Mouse (Mus musculus) embryonic facial prominence, embryonic 11.5 days (tissue): ENCODE measurements at regions not wholly inside any gene's neighbourhood (a gene's known extent, or its start where the extent isn't known, plus 50 kb on each side); places are given as distances from the start of the nearest gene placed in this dataset.

Experiments used
- ATAC-seq: fragments of 200-750 bp; cut with Nextera tagmentation; replicated peaks from 2 replicates; pipeline ENCODE4 v1.8.0; 2017; ENCODE audit warnings: low read depth; ENCODE audit not compliant: insufficient number of reproducible peaks, low FRiP score, low TSS enrichment
- DNase-seq: peaks from one replicate; pipeline ENCODE4 v3.0.0-alpha.2; 2015; ENCODE audit warnings: low spot score
- H3K27ac ChIP-seq: fragments of 300-500 bp; sonication (generic); replicated peaks from 2 replicates; pipeline ENCODE4 v1.5.1; 2014; ENCODE audit warnings: mild to moderate bottlenecking, low read depth, low read length, control low read depth
- H3K27me3 ChIP-seq: fragments of 300-500 bp; sonication (generic); 2 replicates; pipeline ENCODE4 v1.6.1; 2014; ENCODE audit warnings: mild to moderate bottlenecking, low read length, moderate library complexity, mixed read lengths; ENCODE audit not compliant: control insufficient read depth, insufficient read depth
- H3K36me3 ChIP-seq: fragments of 300-500 bp; sonication (generic); replicated peaks from 2 replicates; pipeline ENCODE4 v1.6.1; 2014; ENCODE audit warnings: low read depth, mild to moderate bottlenecking, low read length, moderate library complexity, mixed read lengths; ENCODE audit not compliant: control insufficient read depth, insufficient read depth
- H3K4me1 ChIP-seq: fragments of 300-500 bp; sonication (generic); 2 replicates; pipeline ENCODE4 v1.6.1; 2014; ENCODE audit warnings: low read length, mixed read lengths; ENCODE audit not compliant: control insufficient read depth, insufficient read depth
- H3K4me2 ChIP-seq: fragments of 300-500 bp; sonication (generic); 2 replicates; pipeline ENCODE4 v1.6.1; 2014; ENCODE audit warnings: low read depth, mild to moderate bottlenecking, control low read depth, low read length, moderate library complexity
- H3K4me3 ChIP-seq: fragments of 300-500 bp; sonication (generic); 2 replicates; pipeline ENCODE4 v1.5.1; 2014; ENCODE audit warnings: low read depth, low read length, control low read depth
- H3K9ac ChIP-seq: fragments of 300-500 bp; sonication (generic); replicated peaks from 2 replicates; pipeline ENCODE4 v1.6.1; 2014; ENCODE audit warnings: mild to moderate bottlenecking, control low read depth, low read length
- H3K9me3 ChIP-seq: fragments of 300-500 bp; sonication (generic); replicated peaks from 2 replicates; pipeline ENCODE4 v1.6.1; 2016; ENCODE audit warnings: mild to moderate bottlenecking, low read length, inconsistent platforms, mixed read lengths; ENCODE audit not compliant: control insufficient read depth
- WGBS: fragments of 180-500 bp; shearing (Covaris S2); extraction: QIAGEN DNeasy Blood & Tissue Kit; methylation state at CpG from one replicate; pipeline ENCODE4 v1.1.7; 2014; 5-methylcytosine and 5-hydroxymethylcytosine counted together

DNA sequence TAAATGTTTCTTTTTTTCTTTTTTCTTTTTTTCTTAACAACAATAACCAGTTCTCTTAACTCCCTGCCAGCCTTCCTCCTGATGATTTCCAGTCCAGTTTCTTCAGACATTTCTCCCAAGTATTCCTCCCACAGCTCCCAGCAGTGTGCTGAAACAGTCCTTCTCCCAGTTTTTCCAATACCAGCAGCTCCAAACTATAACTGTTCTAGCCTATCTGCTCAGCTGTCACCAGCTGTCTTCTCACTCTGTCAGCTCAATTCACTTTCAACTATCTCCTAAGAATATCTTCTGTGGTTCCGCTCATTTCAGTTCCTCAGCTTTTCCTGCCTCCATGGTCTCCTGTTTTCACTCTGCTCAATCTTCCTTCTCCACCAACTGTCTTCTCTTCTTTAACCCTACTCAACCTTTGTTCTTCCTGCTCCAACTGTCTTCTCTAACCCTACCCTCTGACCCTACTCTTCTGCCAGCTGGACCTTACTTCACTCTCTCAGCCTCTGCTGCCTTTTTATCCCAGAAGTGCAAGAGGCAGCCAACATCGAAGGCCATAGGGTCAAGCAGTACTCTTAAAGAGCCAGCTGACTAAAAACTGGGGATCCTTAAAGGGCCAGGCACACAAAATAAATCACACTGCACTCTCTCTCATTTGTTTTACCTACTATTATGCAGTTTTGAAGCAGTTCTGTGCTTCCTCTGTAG, 224.0 kb downstream of the Rsl24d1 start:
- Histone ChIP-seq H3K36me3 (no peaks in the 10 kb centered on the region), H3K4me2 (no peak overlapping the region), H3K4me3 (no peak overlapping the region), H3K9me3 (no peaks in the 10 kb centered on the region), H3K4me1 (no peaks in the 10 kb centered on the region), H3K27me3 (no peaks in the 10 kb centered on the region), H3K9ac (no peak overlapping the region), H3K27ac (no peak overlapping the region)
- DNase-seq (no peak), ATAC-seq (no peak)
- 61% methylated on average over 2 of the region's 2 CpGs for WGBS

DNA sequence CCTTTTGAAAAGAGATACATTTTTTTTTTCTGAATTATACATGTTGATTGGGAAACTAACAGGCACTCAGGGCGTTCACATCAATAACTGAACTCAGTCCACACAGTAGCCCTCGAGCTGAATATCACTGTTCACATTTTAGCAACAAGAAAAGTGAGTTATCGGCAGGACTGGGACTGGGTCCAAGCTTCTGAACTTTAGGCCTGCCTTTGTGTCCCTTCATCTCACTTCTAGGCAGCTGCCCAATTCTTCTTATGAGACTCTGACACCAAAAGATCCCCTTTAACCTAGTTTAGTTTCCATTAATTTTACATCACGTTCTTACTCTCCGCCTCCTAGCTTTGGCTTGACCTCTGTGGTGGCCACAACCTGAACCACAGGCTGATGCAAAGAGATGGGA, 242.7 kb downstream of the Rsl24d1 start:
- Histone ChIP-seq H3K4me2 (no peak overlapping the region), H3K9me3 (no peaks in the 10 kb centered on the region), H3K4me1 (no peaks in the 10 kb centered on the region), H3K9ac (no peak overlapping the region), H3K36me3 (no peaks in the 10 kb centered on the region), H3K27me3 (no peaks in the 10 kb centered on the region), H3K27ac (no peak overlapping the region), H3K4me3 (no peak overlapping the region)
- 69% methylated on average over 5 of the region's 5 CpGs for WGBS
- ATAC-seq (no peak), DNase-seq (no peak)

DNA sequence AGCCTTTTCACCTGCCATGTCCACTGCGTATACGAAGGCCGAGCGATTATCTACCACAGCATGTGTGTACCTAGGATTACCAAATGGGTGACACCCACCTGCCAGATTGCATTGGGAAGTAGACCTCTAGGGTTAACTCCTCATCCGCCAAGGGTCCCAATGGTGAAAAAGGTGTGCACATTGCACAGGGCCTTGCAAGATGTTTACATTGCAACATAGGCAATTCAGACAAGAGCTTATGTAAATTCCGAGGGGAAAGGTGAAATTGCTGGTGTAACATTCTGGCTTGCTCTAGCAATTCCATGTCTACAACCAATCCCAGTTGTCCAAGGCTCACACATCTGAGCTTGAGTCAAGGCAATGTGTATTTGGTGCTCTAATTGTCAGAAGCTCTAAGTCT, 245.7 kb downstream of the Rsl24d1 start:
- no peak overlapping the region for H3K27ac ChIP-seq

DNA sequence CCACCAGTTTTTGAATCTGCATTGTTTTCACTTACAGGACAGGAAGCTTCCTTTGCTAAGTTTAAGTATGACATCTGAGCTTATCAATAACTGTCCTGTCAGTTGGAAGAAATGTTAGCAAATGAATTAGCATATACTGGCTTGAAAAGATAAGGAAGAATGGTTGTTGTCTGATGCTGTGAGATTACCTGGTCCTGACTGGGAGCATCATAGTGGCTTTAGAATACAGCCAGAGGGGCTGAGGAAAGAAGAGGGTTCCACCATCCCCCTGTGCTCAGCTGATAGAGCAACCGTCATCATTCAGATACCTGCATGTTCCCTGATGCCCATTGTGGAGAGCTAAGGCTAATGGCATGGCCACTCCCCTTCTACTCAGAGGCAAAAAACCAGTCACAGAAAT, 267.5 kb downstream of the Rsl24d1 start:
- H3K4me2 ChIP-seq: no peak overlapping the region
- no peaks in the 10 kb centered on the region for H3K36me3 ChIP-seq
- H3K27me3 ChIP-seq: no peaks in the 10 kb centered on the region
- DNase-seq (no peak), ATAC-seq (no peak)
- no peak overlapping the region for H3K27ac ChIP-seq
- H3K9ac ChIP-seq: no peak overlapping the region
- no peak overlapping the region for H3K4me3 ChIP-seq
- H3K9me3 ChIP-seq: no peaks in the 10 kb centered on the region
- 78% methylated on average over 1 of the region's 1 CpGs for WGBS
- H3K4me1 ChIP-seq: no peaks in the 10 kb centered on the region

More for the DNA sequence above, 245.7 kb downstream of the Rsl24d1 start:
- ATAC-seq: no peak
- no peaks in the 10 kb centered on the region for H3K9me3 ChIP-seq
- H3K27me3 ChIP-seq: no peaks in the 10 kb centered on the region
- no peaks in the 10 kb centered on the region for H3K4me1 ChIP-seq
- 90% methylated on average over 6 of the region's 6 CpGs for WGBS
- H3K9ac ChIP-seq: no peak overlapping the region
- no peak overlapping the region for H3K4me2 ChIP-seq
- H3K36me3 ChIP-seq: no peaks in the 10 kb centered on the region
- H3K4me3 ChIP-seq: no peak overlapping the region
- DNase-seq: no peak

DNA sequence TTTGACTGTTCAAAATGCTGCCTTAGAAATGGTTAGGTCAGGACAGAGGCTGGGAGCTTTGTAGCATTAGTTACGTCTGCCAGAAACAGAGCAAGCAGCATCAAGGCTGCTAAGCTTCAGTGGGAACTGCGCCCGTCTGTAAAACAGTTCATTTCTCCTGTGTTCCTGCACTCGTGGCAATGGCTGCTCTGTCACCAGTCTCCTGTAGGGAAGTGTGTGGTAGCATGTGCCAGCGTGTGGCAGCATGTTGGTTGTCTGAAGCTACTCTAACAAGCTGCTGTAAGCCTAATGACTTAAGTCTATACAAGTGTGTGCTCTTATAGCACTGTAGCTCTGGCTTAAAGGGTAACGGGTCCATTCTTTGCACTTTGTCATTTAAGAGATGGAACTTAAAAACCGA, 278.8 kb downstream of the Rsl24d1 start:
- H3K9ac ChIP-seq: no peak overlapping the region
- no peak for ATAC-seq
- WGBS: 80% methylated on average over 7 of the region's 7 CpGs

DNA sequence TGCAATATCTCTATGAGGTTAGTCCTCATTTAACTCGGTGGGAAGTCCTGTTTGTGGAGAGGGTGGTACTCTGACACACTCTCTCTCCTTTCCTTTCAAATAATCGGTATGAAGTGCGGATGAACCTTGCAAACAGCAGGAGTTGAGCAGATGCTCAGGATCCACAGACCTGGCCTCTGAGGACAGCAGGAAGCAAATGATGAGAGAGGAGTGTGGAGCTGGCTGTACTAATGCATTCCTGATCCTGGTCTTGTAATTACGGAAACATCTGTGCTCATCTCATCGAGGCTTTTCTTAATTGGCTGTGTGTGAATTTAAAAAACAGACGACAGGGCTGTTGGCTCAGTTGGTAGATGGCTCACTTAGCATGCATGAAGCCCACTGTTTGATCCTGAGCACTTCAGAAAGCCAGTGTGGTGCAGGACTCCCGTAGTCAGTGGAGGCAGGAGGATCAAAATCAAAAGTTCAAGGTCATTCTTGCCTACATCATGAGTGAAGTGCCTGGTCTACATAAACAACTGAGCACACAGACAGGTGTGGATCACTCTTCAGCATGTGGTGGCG, 300.2 kb downstream of the Rsl24d1 start:
- DNase-seq (no peak), ATAC-seq (no peak)
- WGBS: 74% methylated on average over 8 of the region's 8 CpGs
- Histone ChIP-seq H3K4me3 (no peak overlapping the region), H3K36me3 (no peaks in the 10 kb centered on the region), H3K4me2 (no peak overlapping the region), H3K4me1 (no peaks in the 10 kb centered on the region), H3K9ac (no peak overlapping the region), H3K9me3 (no peaks in the 10 kb centered on the region), H3K27me3 (no peaks in the 10 kb centered on the region), H3K27ac (no peak overlapping the region)

More for the DNA sequence above, 278.8 kb downstream of the Rsl24d1 start:
- no peaks in the 10 kb centered on the region for H3K4me1 ChIP-seq
- H3K4me3 ChIP-seq: no peak overlapping the region
- no peaks in the 10 kb centered on the region for H3K27me3 ChIP-seq
- H3K27ac ChIP-seq: no peak overlapping the region
- H3K36me3 ChIP-seq: no peaks in the 10 kb centered on the region
- no peak for DNase-seq
- no peaks in the 10 kb centered on the region for H3K9me3 ChIP-seq
- no peak overlapping the region for H3K4me2 ChIP-seq

DNA sequence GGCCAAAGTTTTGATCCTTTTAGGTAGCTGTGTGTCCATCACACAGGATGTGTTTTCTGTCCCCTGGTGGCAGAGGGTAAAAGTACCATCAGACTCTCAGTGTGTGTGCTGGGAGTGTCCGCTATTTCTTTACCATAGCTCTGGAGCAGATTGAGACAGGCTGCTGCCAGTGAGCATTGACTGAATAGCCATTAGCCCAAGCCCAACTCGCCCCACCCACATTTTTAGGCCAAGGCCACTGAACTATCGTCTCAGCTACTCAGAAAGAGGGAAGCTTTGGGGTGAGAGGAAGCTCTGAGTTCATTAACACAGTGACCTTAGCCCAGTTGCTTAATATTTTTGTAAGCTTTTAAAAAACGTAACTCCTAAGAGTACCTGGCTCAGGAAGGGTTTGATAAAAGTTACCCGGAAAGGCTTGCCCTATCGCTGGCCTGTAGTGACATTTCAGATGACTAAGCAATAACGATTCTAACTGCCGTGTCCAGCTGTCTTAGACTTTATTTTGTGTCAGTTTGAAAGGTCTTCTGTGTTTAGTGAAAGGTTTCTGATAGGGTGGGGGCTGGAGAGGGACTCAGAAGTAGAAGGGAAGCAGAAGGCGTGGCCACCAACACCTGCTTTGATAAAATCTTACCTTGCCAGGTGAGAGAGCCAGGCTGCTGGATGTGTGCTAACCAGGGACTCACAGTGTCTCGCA, 303.0 kb downstream of the Rsl24d1 start:
- no peak overlapping the region for H3K27ac ChIP-seq
- no peak overlapping the region for H3K9ac ChIP-seq
- H3K9me3 ChIP-seq: no peaks in the 10 kb centered on the region
- 80% methylated on average over 10 of the region's 10 CpGs for WGBS
- H3K4me3 ChIP-seq: no peak overlapping the region
- DNase-seq (no peak), ATAC-seq (no peak)
- no peaks in the 10 kb centered on the region for H3K4me1 ChIP-seq
- no peak overlapping the region for H3K4me2 ChIP-seq
- H3K27me3 ChIP-seq: no peaks in the 10 kb centered on the region
- H3K36me3 ChIP-seq: no peaks in the 10 kb centered on the region
